Mouse (Mus musculus) lung, embryonic 15.5 days (tissue): ENCODE measurements around the gene Clptm1. TPM values are rescaled to one million over a fixed set of nuclear protein-coding genes. Genes with fewer than 3 reads are reported as not detected.

ENCODE experiments used
- ATAC-seq: fragments of 200-750 bp; cut with Nextera tagmentation; 2 replicates; pipeline ENCODE4 v1.8.0; 2017; ENCODE audit warnings: moderate number of reproducible peaks, borderline replicate concordance; ENCODE audit not compliant: low FRiP score, low TSS enrichment; ENCODE audit errors: extremely low read depth
- H3K27ac ChIP-seq: fragments of 300-500 bp; sonication (generic); 2 replicates; pipeline ENCODE4 v1.5.1; 2015; ENCODE audit warnings: moderate library complexity, mild to moderate bottlenecking, inconsistent platforms
- H3K27me3 ChIP-seq: fragments of 300-500 bp; sonication (generic); 2 replicates; pipeline ENCODE4 v1.6.1; 2015; ENCODE audit warnings: inconsistent platforms
- H3K36me3 ChIP-seq: fragments of 300-500 bp; sonication (generic); 2 replicates; pipeline ENCODE4 v1.6.1; 2015; ENCODE audit warnings: inconsistent platforms
- H3K4me1 ChIP-seq: fragments of 300-500 bp; sonication (generic); 2 replicates; pipeline ENCODE4 v1.6.1; 2015; ENCODE audit warnings: inconsistent platforms
- H3K4me2 ChIP-seq: fragments of 300-500 bp; sonication (generic); 2 replicates; pipeline ENCODE4 v1.6.1; 2015; ENCODE audit warnings: inconsistent platforms, mild to moderate bottlenecking, moderate library complexity
- H3K4me3 ChIP-seq: fragments of 300-500 bp; sonication (generic); 2 replicates; pipeline ENCODE4 v1.5.1; 2015; ENCODE audit warnings: mild to moderate bottlenecking, inconsistent platforms
- H3K9ac ChIP-seq: fragments of 300-500 bp; sonication (generic); 2 replicates; pipeline ENCODE4 v1.6.1; 2015; ENCODE audit warnings: inconsistent platforms
- H3K9me3 ChIP-seq: fragments of 300-500 bp; sonication (generic); 2 replicates; pipeline ENCODE4 v1.6.1; 2016; ENCODE audit warnings: inconsistent platforms
- WGBS: fragments of 180-500 bp; shearing (Covaris S2); methylation state at CpG from one replicate; pipeline ENCODE4 v1.1.7; 2015; 5-methylcytosine and 5-hydroxymethylcytosine counted together
- polyA plus RNA-seq: library from polyadenylated mRNA; unstranded; fragments of >200 nt; fragmentation: Nextera tagmentation; extraction: Ambion mirVana; gene quantifications from 2 replicates; pipeline ENCODE4 v1.2.1, GENCODE M21; 2015

Clptm1 gene
- polyA plus RNA-seq, 1 experiment from 2014 or later = 86.8 TPM

GRCm38 (mm10) chr7:19600562-19600961, 64.3 kb downstream of the Clptm1 start:
- H3K9me3 ChIP-seq = no peaks in the 10 kb centered on the region
- no peak overlapping the region for H3K27ac ChIP-seq
- H3K4me1 ChIP-seq = peaks cover 19% of the 10 kb centered on the region
- no peak overlapping the region for H3K9ac ChIP-seq
- H3K36me3 ChIP-seq = peaks cover 50% of the 10 kb centered on the region
- H3K27me3 ChIP-seq = no peaks in the 10 kb centered on the region
- 65% methylated on average over 5 of the region's 5 CpGs for WGBS
- ATAC-seq = no peak
- H3K4me3 ChIP-seq = no peak overlapping the region
- no peak overlapping the region for H3K4me2 ChIP-seq

- Histone ChIP-seq H3K4me3 (no peak overlapping the region), H3K9ac (no peak overlapping the region), H3K36me3 (peaks cover 73% of the 10 kb centered on the region), H3K4me1 (no peaks in the 10 kb centered on the region), H3K9me3 (no peaks in the 10 kb centered on the region), H3K27ac (no peak overlapping the region), H3K4me2 (no peak overlapping the region), H3K27me3 (no peaks in the 10 kb centered on the region)
- WGBS = 82% methylated on average over 10 of the region's 10 CpGs
- no peak for ATAC-seq
These were observed 71.6 kb downstream of the Clptm1 start for GRCm38 (mm10) chr7:19593061-19593730.

GRCm38 (mm10) chr7:19589917-19590316, 74.9 kb downstream of the Clptm1 start:
- no peaks in the 10 kb centered on the region for H3K9me3 ChIP-seq
- no peaks in the 10 kb centered on the region for H3K27me3 ChIP-seq
- H3K4me2 ChIP-seq = no peak overlapping the region
- peaks cover 85% of the 10 kb centered on the region for H3K36me3 ChIP-seq
- no peaks in the 10 kb centered on the region for H3K4me1 ChIP-seq
- no peak overlapping the region for H3K9ac ChIP-seq
- H3K27ac ChIP-seq = no peak overlapping the region
- 60% methylated on average over 3 of the region's 3 CpGs for WGBS
- H3K4me3 ChIP-seq = no peak overlapping the region
- ATAC-seq = no peak

GRCm38 (mm10) chr7:19589207-19589606, 75.6 kb downstream of the Clptm1 start:
- Histone ChIP-seq H3K27me3 (no peaks in the 10 kb centered on the region), H3K27ac (no peak overlapping the region), H3K4me1 (no peaks in the 10 kb centered on the region), H3K9me3 (no peaks in the 10 kb centered on the region), H3K4me2 (no peak overlapping the region), H3K4me3 (no peak overlapping the region), H3K9ac (no peak overlapping the region), H3K36me3 (peaks cover 92% of the 10 kb centered on the region)
- ATAC-seq = no peak
- WGBS = 40% methylated on average over 3 of the region's 3 CpGs

GRCm38 (mm10) chr7:19586269-19586668, 78.6 kb downstream of the Clptm1 start:
- 83% methylated on average over 46 of the region's 46 CpGs for WGBS
- Histone ChIP-seq H3K9me3 (no peaks in the 10 kb centered on the region), H3K4me2 (no peak overlapping the region), H3K36me3 (peaks cover 87% of the 10 kb centered on the region), H3K4me1 (no peaks in the 10 kb centered on the region), H3K9ac (no peak overlapping the region), H3K27ac (no peak overlapping the region), H3K27me3 (no peaks in the 10 kb centered on the region), H3K4me3 (no peak overlapping the region)
- no peak for ATAC-seq

Other genes starting within 250 kb of the Clptm1 start
- 7.9 TPM in 2 replicates for gene Mark4, start 206.2 kb downstream of the Clptm1 start, polyA plus RNA-seq
- gene Exoc3l2, start 201.7 kb downstream of the Clptm1 start, polyA plus RNA-seq = 1.4 and 1.7 TPM in 2 replicates
- gene Bloc1s3, start 156.7 kb downstream of the Clptm1 start, polyA plus RNA-seq = 2.0 TPM in 2 replicates
- 97.8 and 103 TPM in 2 replicates for gene Trappc6a, start 156.6 kb downstream of the Clptm1 start, polyA plus RNA-seq
- gene Nkpd1, start 147.2 kb downstream of the Clptm1 start, polyA plus RNA-seq = 0.20 TPM in 1 of 2 replicates, not detected in the other
- gene Ppp1r37, start 102.0 kb downstream of the Clptm1 start, polyA plus RNA-seq = 23.8 and 24.8 TPM in 2 replicates
- gene Zfp296, start 87.7 kb downstream of the Clptm1 start, polyA plus RNA-seq = 0.50 and 0.54 TPM in 2 replicates
- gene Gemin7, start 87.4 kb downstream of the Clptm1 start, polyA plus RNA-seq = 164 and 183 TPM in 2 replicates
- 46.4 and 51.4 TPM in 2 replicates for gene Clasrp, start 60.5 kb downstream of the Clptm1 start, polyA plus RNA-seq
- 6.8 and 8.8 TPM in 2 replicates for gene Relb, start 35.6 kb downstream of the Clptm1 start, polyA plus RNA-seq
- 4.0 and 9.5 TPM in 2 replicates for gene Apoc2, start 12.9 kb upstream of the Clptm1 start, polyA plus RNA-seq
- gene Gm44805, start 16.4 kb upstream of the Clptm1 start, polyA plus RNA-seq = not detected in 2 replicates
- 0.42 and 1.3 TPM in 2 replicates for gene Apoc4, start 16.4 kb upstream of the Clptm1 start, polyA plus RNA-seq
- 19.5 and 22.0 TPM in 2 replicates for gene Apoc1, start 27.6 kb upstream of the Clptm1 start, polyA plus RNA-seq
- 458 and 503 TPM in 2 replicates for gene Apoe, start 34.2 kb upstream of the Clptm1 start, polyA plus RNA-seq
- gene Tomm40, start 50.4 kb upstream of the Clptm1 start, polyA plus RNA-seq = 149 and 157 TPM in 2 replicates
- 133 and 140 TPM in 2 replicates for gene Nectin2, start 85.5 kb upstream of the Clptm1 start, polyA plus RNA-seq
- 313 and 345 TPM in 2 replicates for gene Bcam, start 106.0 kb upstream of the Clptm1 start, polyA plus RNA-seq
- 15.2 and 16.1 TPM in 2 replicates for gene Cblc, start 131.8 kb upstream of the Clptm1 start, polyA plus RNA-seq
- gene Bcl3, start 157.7 kb upstream of the Clptm1 start, polyA plus RNA-seq = 4.3 and 4.7 TPM in 2 replicates
- gene Gm19345, start 187.0 kb upstream of the Clptm1 start, polyA plus RNA-seq = 0.16 TPM in 1 of 2 replicates, not detected in the other
- not detected in 2 replicates for gene Ceacam16, start 196.3 kb upstream of the Clptm1 start, polyA plus RNA-seq
- gene Ceacam19, start 222.9 kb upstream of the Clptm1 start, polyA plus RNA-seq = not detected in 2 replicates